Mouse (Mus musculus) small intestine, adult 2 months (tissue): ENCODE measurements around the gene Tdo2. TPM values are rescaled to one million over a fixed set of nuclear protein-coding genes. Genes with fewer than 3 reads are reported as not detected.

Experiments
- H3K27ac ChIP-seq: fragments of 200-500 bp; 2 replicates; pipeline ENCODE4 v1.5.1; 2012; ENCODE audit warnings: low read depth, low read length, control low read depth, inconsistent platforms; ENCODE audit not compliant: insufficient read depth
- H3K27me3 ChIP-seq: fragments of 200-500 bp; 2 replicates; pipeline ENCODE4 v1.6.1; 2012; ENCODE audit warnings: mild to moderate bottlenecking, moderate library complexity, low read length, inconsistent platforms; ENCODE audit not compliant: control insufficient read depth, insufficient read depth
- H3K36me3 ChIP-seq: fragments of 200-500 bp; 2 replicates; pipeline ENCODE4 v1.6.1; 2012; ENCODE audit warnings: mild to moderate bottlenecking, low read length, control low read depth, inconsistent platforms; ENCODE audit not compliant: control insufficient read depth, insufficient read depth
- H3K4me1 ChIP-seq: fragments of 200-500 bp; 2 replicates; pipeline ENCODE4 v1.6.1; 2012; ENCODE audit warnings: low read length, inconsistent platforms, mixed read lengths; ENCODE audit not compliant: control insufficient read depth, insufficient read depth, insufficient read length
- H3K4me3 ChIP-seq: fragments of 200-500 bp; 2 replicates; pipeline ENCODE4 v1.5.1; 2012; ENCODE audit warnings: low read depth, mild to moderate bottlenecking, control low read depth, inconsistent platforms, low read length, moderate library complexity
- CTCF ChIP-seq: fragments of 200-500 bp; IDR thresholded peaks from 2 replicates; pipeline ENCODE4 v1.5.1; 2012; ENCODE audit warnings: low read depth, mild to moderate bottlenecking, control low read depth, inconsistent platforms, low read length, moderate library complexity, mixed read lengths; ENCODE audit not compliant: insufficient replicate concordance, insufficient read length; ENCODE audit errors: extremely low read depth
- POLR2A ChIP-seq: fragments of 200-500 bp; IDR thresholded peaks from 2 replicates; pipeline ENCODE4 v1.6.1; 2012; ENCODE audit warnings: low read depth, mild to moderate bottlenecking, control low read depth, inconsistent platforms, low read length, moderate library complexity
- WGBS: fragments of 180-500 bp; shearing (Covaris S2); methylation state at CpG from one replicate; pipeline ENCODE4 v1.1.7; 2018; 5-methylcytosine and 5-hydroxymethylcytosine counted together
- polyA plus RNA-seq: library from polyadenylated mRNA; depleted of rRNA; stranded (reverse); fragments of >200 nt; gene quantifications from 2 replicates; pipeline ENCODE4 v1.2.3, GENCODE M21; 2012

Tdo2 gene
- polyA plus RNA-seq, 1 experiment: not detected

DNA sequence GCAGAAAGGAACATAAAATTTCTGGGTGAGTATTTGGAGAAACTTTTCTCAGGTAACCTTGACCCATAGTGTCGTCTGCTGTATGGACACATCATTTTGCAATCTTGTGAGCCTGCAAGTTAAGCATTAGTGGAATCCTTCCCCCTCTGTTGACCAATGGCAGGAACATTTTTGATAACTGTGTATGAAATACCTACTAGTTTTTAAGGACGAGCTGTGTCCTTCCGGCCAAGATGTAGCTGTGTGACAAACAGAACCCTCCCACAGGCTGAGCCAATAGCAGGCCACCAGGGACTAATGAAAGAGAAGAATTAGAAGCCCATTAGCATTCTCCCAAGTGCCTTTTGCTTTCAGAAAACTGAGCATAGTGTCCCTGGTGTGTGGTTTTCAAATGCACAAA, 14.5 kb upstream of the Tdo2 start:
- Histone ChIP-seq H3K27me3 (no peaks in the 10 kb centered on the region), H3K4me1 (no peaks in the 10 kb centered on the region), H3K27ac (no peak overlapping the region), H3K36me3 (no peaks in the 10 kb centered on the region), H3K4me3 (no peak overlapping the region)
- TF ChIP-seq CTCF (no peak), POLR2A (no peak)
- WGBS: 62% methylated on average over 3 of the region's 3 CpGs

DNA sequence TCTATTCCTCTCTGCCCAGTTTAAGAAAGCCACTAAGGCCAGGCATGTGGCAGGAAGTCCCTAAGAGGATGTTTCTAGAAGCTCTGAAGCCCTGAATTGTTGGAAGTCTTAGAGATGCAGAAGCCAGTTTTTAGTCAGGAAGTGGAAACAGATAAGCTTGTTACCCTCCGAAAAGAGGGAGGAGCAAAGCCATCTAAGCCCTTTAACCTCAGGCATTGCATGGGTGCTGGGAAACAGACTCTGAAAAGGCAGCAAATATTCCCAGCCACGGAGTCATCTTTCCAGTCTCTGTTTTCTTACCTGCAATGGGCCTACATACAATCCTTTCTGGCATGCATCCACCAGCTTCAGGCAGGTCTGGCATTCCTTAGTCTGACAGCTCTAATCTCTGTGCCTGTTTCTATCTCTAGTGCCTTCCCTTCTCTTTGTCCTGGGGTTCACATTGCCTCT, 13.7 kb upstream of the Tdo2 start:
- Histone ChIP-seq H3K4me3 (no peak overlapping the region), H3K27me3 (no peaks in the 10 kb centered on the region), H3K4me1 (no peaks in the 10 kb centered on the region), H3K27ac (no peak overlapping the region), H3K36me3 (no peaks in the 10 kb centered on the region)
- WGBS: 27% methylated on average over 2 of the region's 2 CpGs
- TF ChIP-seq POLR2A (no peak), CTCF (no peak)

DNA sequence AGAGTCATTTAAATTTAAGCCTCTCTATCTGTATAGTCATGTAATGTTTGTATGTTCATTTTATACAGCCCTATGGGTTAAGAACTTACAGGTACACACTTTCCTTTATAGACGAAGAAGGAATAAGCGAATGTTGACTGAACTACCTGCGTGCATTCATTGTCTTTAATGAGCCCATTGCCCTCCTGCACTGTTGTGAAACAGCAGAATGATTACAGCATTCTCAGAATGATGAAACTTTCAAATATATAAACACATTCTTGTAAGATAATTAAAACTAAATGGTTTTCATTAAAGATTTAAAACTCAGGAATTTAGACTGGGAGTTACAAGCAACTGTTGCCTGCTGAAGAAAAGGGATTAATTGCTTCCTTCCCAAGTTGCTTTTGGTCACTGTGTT, 11.6 kb upstream of the Tdo2 start:
- Histone ChIP-seq H3K36me3 (no peaks in the 10 kb centered on the region), H3K4me3 (no peak overlapping the region), H3K27ac (no peak overlapping the region), H3K27me3 (no peaks in the 10 kb centered on the region), H3K4me1 (no peaks in the 10 kb centered on the region)
- TF ChIP-seq POLR2A (no peak), CTCF (no peak)
- WGBS: 91% methylated on average over 3 of the region's 3 CpGs

DNA sequence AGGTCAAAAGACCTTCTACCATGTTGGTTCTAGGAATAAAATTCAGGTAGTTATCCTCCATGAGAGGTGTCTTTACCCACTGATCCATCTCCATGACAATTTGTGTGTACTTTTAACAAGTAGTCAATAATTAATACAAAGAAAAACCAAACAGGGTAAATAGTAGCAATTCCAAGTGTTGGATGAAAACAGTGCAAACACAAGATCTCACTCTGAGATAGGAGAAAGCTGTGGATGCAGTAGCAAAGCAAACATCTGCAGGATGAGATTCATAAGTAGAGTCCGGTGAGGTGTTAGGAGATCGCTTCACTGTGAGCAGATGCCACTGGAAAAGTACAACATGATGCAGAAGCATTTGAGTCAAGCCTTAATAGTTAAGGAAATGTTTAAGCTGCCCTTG, 10.1 kb upstream of the Tdo2 start:
- Histone ChIP-seq H3K27ac (no peak overlapping the region), H3K4me3 (no peak overlapping the region), H3K36me3 (no peaks in the 10 kb centered on the region), H3K4me1 (no peaks in the 10 kb centered on the region), H3K27me3 (no peaks in the 10 kb centered on the region)
- 61% methylated on average over 2 of the region's 2 CpGs for WGBS
- TF ChIP-seq POLR2A (no peak), CTCF (no peak)

DNA sequence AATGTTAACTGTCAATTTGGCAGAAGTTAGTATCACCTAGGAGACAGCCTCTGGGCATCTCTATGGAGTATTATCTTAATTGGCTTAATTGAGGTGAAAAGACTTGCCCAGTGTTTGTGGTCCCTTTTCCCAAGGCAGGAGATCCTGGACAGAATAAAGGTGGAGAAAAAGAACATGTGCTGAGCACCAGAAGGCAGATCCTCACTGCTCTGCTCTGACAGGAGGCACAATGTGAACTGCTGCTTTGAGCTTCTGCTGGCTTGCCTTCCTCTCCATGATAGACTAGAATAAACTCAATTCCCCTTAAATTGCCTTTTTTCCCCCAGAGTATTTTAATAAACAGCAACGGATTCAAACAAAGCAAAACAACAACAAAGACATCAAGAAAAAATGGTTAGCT, 9.1 kb upstream of the Tdo2 start:
- Histone ChIP-seq H3K27ac (no peak overlapping the region), H3K4me1 (no peaks in the 10 kb centered on the region), H3K4me3 (no peak overlapping the region), H3K36me3 (no peaks in the 10 kb centered on the region), H3K27me3 (no peaks in the 10 kb centered on the region)
- no peak for TF ChIP-seq CTCF
- no peak for TF ChIP-seq POLR2A
- WGBS: 43% methylated on average over 1 of the region's 1 CpGs

DNA sequence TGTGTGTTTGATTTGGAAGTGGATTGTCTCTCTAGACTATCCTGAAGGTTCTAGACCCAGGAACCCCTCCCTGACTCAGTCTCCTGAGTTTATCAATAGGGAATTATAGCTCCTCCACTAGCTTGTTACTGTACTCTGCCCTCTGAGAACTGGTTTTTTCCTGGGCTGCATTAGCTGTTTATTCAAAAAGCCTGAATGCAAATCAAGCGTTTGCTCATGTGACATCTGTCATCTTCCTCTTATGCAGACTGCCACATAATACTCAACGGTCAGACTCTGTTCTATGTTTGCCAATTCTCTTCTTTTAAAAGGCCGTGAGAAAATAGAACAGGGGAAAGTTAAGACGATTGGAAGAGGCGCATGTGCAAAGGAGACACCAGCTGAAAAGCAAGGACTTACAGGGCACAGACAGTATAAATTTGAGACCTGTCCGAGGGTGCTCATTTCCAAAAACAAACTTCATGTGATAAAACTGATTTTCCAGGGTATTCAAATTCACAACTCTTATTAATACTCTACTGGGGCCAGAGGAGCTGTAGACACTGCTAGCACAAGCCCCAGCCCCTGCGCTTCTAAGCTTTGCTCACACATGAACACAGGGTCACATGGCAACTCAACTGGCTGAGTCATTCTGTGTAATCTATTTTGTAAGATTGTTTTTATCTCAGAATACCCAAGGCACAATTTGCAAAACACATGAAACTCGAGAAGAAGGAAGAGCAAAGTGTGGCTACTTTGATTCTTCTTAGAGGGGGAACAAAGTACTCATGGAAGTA, 7.3 kb upstream of the Tdo2 start:
- no peaks in the 10 kb centered on the region for H3K27me3 ChIP-seq
- no peaks in the 10 kb centered on the region for H3K36me3 ChIP-seq
- no peak overlapping the region for H3K27ac ChIP-seq
- TF ChIP-seq POLR2A (no peak), CTCF (no peak)
- no peaks in the 10 kb centered on the region for H3K4me1 ChIP-seq
- 61% methylated on average over 8 of the region's 8 CpGs for WGBS
- H3K4me3 ChIP-seq: no peak overlapping the region

DNA sequence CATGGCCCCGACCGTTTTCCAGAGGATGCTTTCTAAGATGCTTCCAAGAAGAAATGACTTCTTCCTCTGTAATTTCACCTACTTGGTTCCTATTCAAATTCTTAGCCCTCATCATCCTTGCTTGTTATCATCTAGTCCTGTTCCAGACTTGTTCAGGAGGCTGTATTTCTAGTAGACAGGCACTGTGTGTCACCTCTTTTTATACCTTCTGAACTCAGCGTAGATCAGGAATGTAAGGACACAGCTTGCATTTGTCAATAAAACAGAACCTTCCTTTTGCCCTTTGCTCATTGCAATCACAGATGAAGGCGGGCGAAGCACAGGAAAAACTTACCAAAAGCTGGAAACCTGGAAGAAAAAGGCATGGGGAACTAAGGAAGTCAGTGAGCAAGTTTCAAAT, 6.0 kb upstream of the Tdo2 start, which contains the start of gene Asic5:
Asic5 (plus strand) TSS at position 301 of the 400 bp plus-strand sequence.
- TF ChIP-seq CTCF (no peak), POLR2A (no peak)
- WGBS: 65% methylated on average over 5 of the region's 5 CpGs
- H3K4me3 ChIP-seq: no peak within 1 kb of the TSS
- no peaks in the 10 kb centered on the region for H3K4me1 ChIP-seq
- H3K36me3 ChIP-seq: no peaks in the 10 kb centered on the region
- H3K27me3 ChIP-seq: no peaks in the 10 kb centered on the region
- H3K27ac ChIP-seq: no peak within 1 kb of the TSS
